ENCODE assay signal across 9 mouse cellular contexts in the genomic region with DNA sequence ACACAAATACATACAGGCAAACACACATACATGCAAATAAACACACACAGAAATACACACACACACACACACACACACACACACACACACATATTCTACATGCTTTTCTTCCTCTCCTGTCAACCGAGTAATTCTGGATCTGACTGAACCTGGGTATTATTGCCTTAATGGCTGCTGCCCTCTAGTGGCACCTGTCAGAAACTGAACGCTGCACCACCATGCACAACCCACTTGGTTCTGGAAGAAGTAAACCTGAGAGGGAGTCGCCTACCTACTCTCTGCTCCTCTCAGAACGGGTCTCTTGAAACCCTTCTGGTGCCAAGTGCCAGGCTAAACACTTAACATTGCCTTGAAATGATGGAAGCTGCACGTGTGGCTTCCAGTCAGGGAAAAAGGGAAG. TPM values are rescaled to one million over a fixed set of nuclear protein-coding genes. Genes with fewer than 3 reads are reported as not detected.
DNase-seq lines count a peak whose midpoint lies in the region; ATAC-seq lines count a peak whose summit lies in the region.
"Had no signal": no experiment of that assay in that cellular context is flagged by ENCODE, and none has a peak within 500 bp of the region (broad histone marks: within the 10 kb centered on the region; RNA-seq: fewer than 3 reads in every experiment).

No protein-coding gene starts in this region.

- no peak overlapping the region for H3K27ac ChIP-seq in kidney, embryonic 16.5 days (ENCODE audit: low read length)
- no peak overlapping the region for H3K27ac ChIP-seq in forebrain, embryonic 15.5 days (replicated peaks)
- no peak overlapping the region for H3K27ac ChIP-seq in hindbrain, embryonic 16.5 days (ENCODE audit: low read depth, low read length)
- H3K27ac ChIP-seq: embryonic facial prominence, embryonic 12.5 days had no signal

- no peak overlapping the region for H3K9ac ChIP-seq in kidney, embryonic 16.5 days (replicated peaks; ENCODE audit: low read length)
- H3K9ac ChIP-seq in forebrain, embryonic 15.5 days (replicated peaks): no peak overlapping the region
- H3K9ac ChIP-seq in hindbrain, embryonic 16.5 days (ENCODE audit: low read depth, low read length): no peak overlapping the region
- H3K9ac ChIP-seq: embryonic facial prominence, embryonic 12.5 days had no signal

- WGBS in kidney, embryonic 16.5 days: 7% methylated on average over 5 of the region's 5 CpGs
- WGBS in forebrain, embryonic 15.5 days: 5% methylated on average over 5 of the region's 5 CpGs
- WGBS in hindbrain, embryonic 16.5 days: 4% methylated on average over 5 of the region's 5 CpGs

- ATAC-seq in kidney, embryonic 16.5 days (ENCODE audit: low FRiP score, low TSS enrichment): no peak; the same call in 1 of the 2 replicates
- ATAC-seq in forebrain, embryonic 15.5 days (replicated peaks): peak; percentile 67
- ATAC-seq in hindbrain, embryonic 16.5 days: peak; percentile 64
- ATAC-seq in megakaryocyte-erythroid progenitor cell, adult 5-6 weeks (replicated peaks; ENCODE audit: low FRiP score, low TSS enrichment, poor library complexity, severe bottlenecking): peak; percentile 67

- intact Hi-C loops in left cerebral cortex, postnatal 25 days (cut with DNase I): loop anchor here (1.0 to 5.0 kb wide), 2 partner anchors 312 to 416 kb away; no protein-coding TSS in a partner anchor

- peak; percentile 72 for DNase-seq in kidney, adult 18-20 months
- DNase-seq in cerebellum, adult 11-12 months: peak; percentile 74
- DNase-seq in left cerebral cortex, postnatal 25 days (ENCODE audit: low spot score in 2 of 2): peak; percentile 78 to 88
- DNase-seq in skeletal muscle tissue, adult 2 months (ENCODE audit: low read depth, low spot score): peak; percentile 58

- no peak overlapping the region for H3K4me3 ChIP-seq in kidney, embryonic 16.5 days (ENCODE audit: low read length)
- H3K4me3 ChIP-seq in forebrain, embryonic 15.5 days: no peak overlapping the region
- H3K4me3 ChIP-seq in hindbrain, embryonic 16.5 days (ENCODE audit: low read length): no peak overlapping the region
- H3K4me3 ChIP-seq: embryonic facial prominence, embryonic 12.5 days had no signal

- no peaks in the 10 kb centered on the region for H3K9me3 ChIP-seq in kidney, embryonic 16.5 days (ENCODE audit: low read length)
- no peaks in the 10 kb centered on the region for H3K9me3 ChIP-seq in forebrain, embryonic 15.5 days
- H3K9me3 ChIP-seq in hindbrain, embryonic 16.5 days (ENCODE audit: control insufficient read depth, low read length): no peaks in the 10 kb centered on the region
- H3K9me3 ChIP-seq: embryonic facial prominence, embryonic 12.5 days had no signal

- no peak overlapping the region for H3K4me2 ChIP-seq in kidney, embryonic 16.5 days (replicated peaks; ENCODE audit: low read depth, low read length)
- H3K4me2 ChIP-seq in forebrain, embryonic 15.5 days (replicated peaks): no peak overlapping the region
- no peak overlapping the region for H3K4me2 ChIP-seq in hindbrain, embryonic 16.5 days (ENCODE audit: low read length)
- H3K4me2 ChIP-seq: embryonic facial prominence, embryonic 12.5 days had no signal

- H3K27me3 ChIP-seq in kidney, embryonic 16.5 days (ENCODE audit: insufficient read depth, low read length): peaks cover 6% of the 10 kb centered on the region; the same call in 1 of the 2 replicates
- H3K27me3 ChIP-seq in forebrain, embryonic 15.5 days: no peaks in the 10 kb centered on the region
- H3K27me3 ChIP-seq in hindbrain, embryonic 16.5 days (replicated peaks; ENCODE audit: control insufficient read depth, insufficient read depth, low read length): peaks cover 3% of the 10 kb centered on the region; the same call in 1 of the 2 replicates
- H3K27me3 ChIP-seq: embryonic facial prominence, embryonic 12.5 days had no signal

- no peaks in the 10 kb centered on the region for H3K36me3 ChIP-seq in kidney, embryonic 16.5 days (ENCODE audit: insufficient read depth, low read length)
- no peaks in the 10 kb centered on the region for H3K36me3 ChIP-seq in forebrain, embryonic 15.5 days
- H3K36me3 ChIP-seq in hindbrain, embryonic 16.5 days (ENCODE audit: control insufficient read depth, insufficient read depth, low read length): no peaks in the 10 kb centered on the region
- H3K36me3 ChIP-seq: embryonic facial prominence, embryonic 12.5 days had no signal

- H3K4me1 ChIP-seq in kidney, embryonic 16.5 days (ENCODE audit: insufficient read depth, low read length): peaks cover 8% of the 10 kb centered on the region
- peaks cover 8% of the 10 kb centered on the region; the same call in 1 of the 2 replicates for H3K4me1 ChIP-seq in forebrain, embryonic 15.5 days
- peaks cover 5% of the 10 kb centered on the region for H3K4me1 ChIP-seq in hindbrain, embryonic 16.5 days (ENCODE audit: control insufficient read depth, insufficient read depth, low read depth, low read length)

RNA-seq across cellular contexts. Expression of a gene that starts 11.7 kb away (rescaled TPM):
- 12.5 and 17.1 TPM in 2 replicates for polyA plus RNA-seq in kidney, embryonic 16.5 days (2015; fragmentation: Nextera tagmentation; extraction: Ambion mirVana)
- 4.2 and 6.4 TPM in 2 replicates for polyA plus RNA-seq in forebrain, embryonic 15.5 days (2015; fragmentation: Nextera tagmentation; extraction: Ambion mirVana)
- 11.8 and 24.0 TPM in 2 replicates for polyA plus RNA-seq in hindbrain, embryonic 16.5 days (2015; fragmentation: Nextera tagmentation; extraction: Ambion mirVana)
- total RNA-seq in left cerebral cortex, postnatal 25 days (2021): 10 to 100 TPM; 17.0 to 22.0 TPM
- total RNA-seq in megakaryocyte-erythroid progenitor cell, adult 5-6 weeks (2014; fragmentation: Nextera tagmentation): not detected in 2 replicates
- not detected in 2 replicates for total RNA-seq in megakaryocyte-erythroid progenitor cell, adult 5-6 weeks (2017)

RNA-seq across cellular contexts. Expression of a gene that starts 30.2 kb away (rescaled TPM):
- polyA plus RNA-seq in kidney, embryonic 16.5 days (2015; fragmentation: Nextera tagmentation; extraction: Ambion mirVana): 36.2 and 38.2 TPM in 2 replicates
- polyA plus RNA-seq in forebrain, embryonic 15.5 days (2015; fragmentation: Nextera tagmentation; extraction: Ambion mirVana): 69.4 and 76.8 TPM in 2 replicates
- polyA plus RNA-seq in hindbrain, embryonic 16.5 days (2015; fragmentation: Nextera tagmentation; extraction: Ambion mirVana): 28.0 and 28.5 TPM in 2 replicates
- total RNA-seq in left cerebral cortex, postnatal 25 days (2021): 10 to 100 TPM; 15.1 to 29.0 TPM
- 2.0 and 3.9 TPM in 2 replicates for total RNA-seq in megakaryocyte-erythroid progenitor cell, adult 5-6 weeks (2014; fragmentation: Nextera tagmentation)
- 58.5 and 61.6 TPM in 2 replicates for total RNA-seq in megakaryocyte-erythroid progenitor cell, adult 5-6 weeks (2017)
